Mouse (Mus musculus) spleen, adult 18-20 months (tissue): ENCODE data around the gene Syt9.
"Not testable (repeated sequence)": the region's sequence is repeated elsewhere in the genome, so short reads cannot be mapped to it uniquely, and the experiment has no call there.

Experiments used
- DNase-seq, 2 experiments: peaks; one replicate each; pipeline ENCODE4 v3.0.0; 2022; ENCODE audit warnings: mixed read lengths in 2 of 2

The Syt9 gene

GRCm38 (mm10) chr7:107461699-107462440 is 91.3 kb downstream of the Syt9 start:
- no peak for DNase-seq

GRCm38 (mm10) chr7:107462962-107463361 is 92.4 kb downstream of the Syt9 start:
- no peak for DNase-seq

GRCm38 (mm10) chr7:107465081-107465480 is 94.6 kb downstream of the Syt9 start:
- DNase-seq, result no peak

- DNase-seq, result no peak
Measured at GRCm38 (mm10) chr7:107478979-107479965, 108.7 kb downstream of the Syt9 start.

- DNase-seq, result not testable (repeated sequence)
Measured at GRCm38 (mm10) chr7:107485709-107486108, 115.2 kb downstream of the Syt9 start.

GRCm38 (mm10) chr7:107495428-107495827 is 124.9 kb downstream of the Syt9 start:
- no peak for DNase-seq

- no peak for DNase-seq
Measured at GRCm38 (mm10) chr7:107496923-107497322, 126.4 kb downstream of the Syt9 start.

GRCm38 (mm10) chr7:107500641-107501040 is 130.1 kb downstream of the Syt9 start:
- DNase-seq, result no peak

- no peak for DNase-seq
Measured at GRCm38 (mm10) chr7:107504761-107505712, 134.5 kb downstream of the Syt9 start.

GRCm38 (mm10) chr7:107507920-107508319 is 137.4 kb downstream of the Syt9 start:
- DNase-seq, result no peak

- no peak for DNase-seq
Measured at GRCm38 (mm10) chr7:107509740-107510139, 139.2 kb downstream of the Syt9 start.

GRCm38 (mm10) chr7:107516704-107517410 is 146.3 kb downstream of the Syt9 start:
- no peak for DNase-seq

GRCm38 (mm10) chr7:107519256-107520025 is 148.9 kb downstream of the Syt9 start:
- DNase-seq, result no peak

GRCm38 (mm10) chr7:107521411-107521810 is 150.9 kb downstream of the Syt9 start:
- DNase-seq, result no peak

- DNase-seq, result peak in 1 of 2 experiments; percentile 24
Measured at GRCm38 (mm10) chr7:107526299-107526698, 155.8 kb downstream of the Syt9 start.

- DNase-seq, result no peak
Measured at GRCm38 (mm10) chr7:107528169-107528772, 157.7 kb downstream of the Syt9 start.

GRCm38 (mm10) chr7:107529364-107529763 is 158.8 kb downstream of the Syt9 start:
- DNase-seq, result no peak

GRCm38 (mm10) chr7:107535311-107535710 is 164.8 kb downstream of the Syt9 start:
- no peak for DNase-seq

- no peak for DNase-seq
Measured at GRCm38 (mm10) chr7:107536516-107536915, 166.0 kb downstream of the Syt9 start.

- DNase-seq, result no peak
Measured at GRCm38 (mm10) chr7:107540034-107540433, 169.5 kb downstream of the Syt9 start.

GRCm38 (mm10) chr7:107545011-107545410 is 174.5 kb downstream of the Syt9 start:
- DNase-seq, result no peak
